Mouse (Mus musculus) erythroblast, embryonic 14.5 days (primary cell): ENCODE data around the gene Xkr7. TPM values are rescaled to one million over a fixed set of nuclear protein-coding genes. Genes with fewer than 3 reads are reported as not detected.

Source experiments
- H3K27me3 ChIP-seq: 2 replicates; pipeline ENCODE4 v1.6.1; 2012; ENCODE audit warnings: inconsistent platforms; ENCODE audit not compliant: control insufficient read depth
- H3K36me3 ChIP-seq: 2 replicates; pipeline ENCODE4 v1.6.1; 2012; ENCODE audit warnings: mild to moderate bottlenecking, inconsistent platforms; ENCODE audit not compliant: control insufficient read depth
- H3K4me1 ChIP-seq: 2 replicates; pipeline ENCODE4 v1.6.1; 2012; ENCODE audit warnings: inconsistent platforms; ENCODE audit not compliant: control insufficient read depth
- H3K4me3 ChIP-seq: replicated peaks from 2 replicates; pipeline ENCODE3; 2012; ENCODE audit warnings: moderate library complexity, mild to moderate bottlenecking, inconsistent platforms
- H3K9me3 ChIP-seq: 2 replicates; pipeline ENCODE4 v1.6.1; 2012; ENCODE audit warnings: low read length, inconsistent platforms, mixed read lengths; ENCODE audit not compliant: control insufficient read depth
- GATA1 ChIP-seq: IDR thresholded peaks from 2 replicates; pipeline ENCODE4 v1.6.1; 2012; ENCODE audit warnings: low read length, inconsistent platforms, mixed read lengths
- TAL1 ChIP-seq: IDR thresholded peaks from 3 replicates; pipeline ENCODE4 v1.6.1; 2012; ENCODE audit warnings: low read length, inconsistent platforms, mixed read lengths
- polyA plus RNA-seq: library from polyadenylated mRNA; stranded (reverse); fragments of >175 nt; gene quantifications from 2 replicates; pipeline ENCODE4 v1.2.3, GENCODE M21; 2012

Xkr7 gene
- polyA plus RNA-seq, 1 experiment: not detected

DNA sequence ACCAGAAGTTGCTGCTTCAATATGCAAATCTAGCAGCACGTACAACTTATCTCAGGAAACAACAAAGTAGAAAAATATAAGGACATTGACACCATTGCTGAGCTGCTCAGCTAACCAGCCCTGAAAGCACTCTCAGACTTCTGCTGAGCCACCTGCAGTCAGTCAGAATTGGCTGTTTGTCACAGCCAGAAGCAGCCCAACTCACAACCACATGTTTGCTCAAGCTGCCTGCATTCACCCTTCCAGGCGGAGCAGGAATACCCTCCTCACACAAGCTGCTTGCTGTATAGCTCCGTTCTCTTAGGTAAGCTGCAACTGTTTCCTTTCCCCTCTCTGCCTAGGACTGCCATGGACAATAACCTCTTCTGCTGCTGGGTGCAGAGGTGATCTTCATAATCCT lies 31.7 kb downstream of the Xkr7 start:
- Histone ChIP-seq H3K4me1 (no peaks in the 10 kb centered on the region), H3K27me3 (peaks cover 3% of the 10 kb centered on the region; the same call in 1 of the 2 replicates), H3K4me3 (no peak overlapping the region), H3K9me3 (no peaks in the 10 kb centered on the region), H3K36me3 (no peaks in the 10 kb centered on the region)
- TF ChIP-seq TAL1 (no peak), GATA1 (no peak)

DNA sequence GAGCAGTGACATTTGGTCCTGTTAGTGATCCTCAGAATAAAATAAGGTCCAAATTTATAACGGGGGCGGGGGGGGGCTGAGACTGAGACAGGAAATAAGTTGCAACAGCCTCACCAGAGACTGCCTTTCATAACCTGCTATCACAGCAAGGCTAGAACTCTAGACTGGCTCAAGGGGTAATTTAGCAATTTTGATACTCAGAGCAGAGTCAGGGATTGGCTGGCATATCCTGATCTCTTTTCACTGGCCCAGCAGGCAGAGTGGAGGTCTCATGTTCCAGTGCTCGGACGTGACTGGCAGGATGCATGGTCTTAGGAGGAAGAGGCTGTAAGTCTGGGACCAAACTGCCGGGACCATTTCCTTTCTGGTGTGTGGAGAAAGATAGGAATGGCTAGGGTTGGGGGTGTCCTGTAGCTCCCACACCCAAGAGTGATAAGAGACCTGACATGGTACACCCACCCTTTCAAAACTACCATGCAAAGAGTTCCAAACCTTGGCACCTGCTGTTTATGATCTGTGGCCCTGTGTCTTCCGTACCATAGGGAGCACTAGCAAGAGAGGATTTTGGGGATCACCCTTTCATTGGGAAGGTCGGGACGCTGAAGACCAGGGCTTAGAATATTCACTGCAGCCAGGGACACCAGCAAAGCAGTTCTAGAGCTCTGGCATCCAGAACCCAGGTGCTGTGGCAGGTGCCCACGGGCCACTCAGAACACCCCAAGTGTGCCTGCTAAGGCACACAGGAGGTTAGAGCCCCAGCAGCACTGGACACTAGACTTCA lies 32.7 kb downstream of the Xkr7 start:
- H3K4me3 ChIP-seq: no peak overlapping the region
- TF ChIP-seq TAL1 (no peak), GATA1 (no peak)
- H3K9me3 ChIP-seq: no peaks in the 10 kb centered on the region
- H3K27me3 ChIP-seq: peaks cover 3% of the 10 kb centered on the region; the same call in 1 of the 2 replicates
- no peaks in the 10 kb centered on the region for H3K36me3 ChIP-seq
- H3K4me1 ChIP-seq: no peaks in the 10 kb centered on the region

DNA sequence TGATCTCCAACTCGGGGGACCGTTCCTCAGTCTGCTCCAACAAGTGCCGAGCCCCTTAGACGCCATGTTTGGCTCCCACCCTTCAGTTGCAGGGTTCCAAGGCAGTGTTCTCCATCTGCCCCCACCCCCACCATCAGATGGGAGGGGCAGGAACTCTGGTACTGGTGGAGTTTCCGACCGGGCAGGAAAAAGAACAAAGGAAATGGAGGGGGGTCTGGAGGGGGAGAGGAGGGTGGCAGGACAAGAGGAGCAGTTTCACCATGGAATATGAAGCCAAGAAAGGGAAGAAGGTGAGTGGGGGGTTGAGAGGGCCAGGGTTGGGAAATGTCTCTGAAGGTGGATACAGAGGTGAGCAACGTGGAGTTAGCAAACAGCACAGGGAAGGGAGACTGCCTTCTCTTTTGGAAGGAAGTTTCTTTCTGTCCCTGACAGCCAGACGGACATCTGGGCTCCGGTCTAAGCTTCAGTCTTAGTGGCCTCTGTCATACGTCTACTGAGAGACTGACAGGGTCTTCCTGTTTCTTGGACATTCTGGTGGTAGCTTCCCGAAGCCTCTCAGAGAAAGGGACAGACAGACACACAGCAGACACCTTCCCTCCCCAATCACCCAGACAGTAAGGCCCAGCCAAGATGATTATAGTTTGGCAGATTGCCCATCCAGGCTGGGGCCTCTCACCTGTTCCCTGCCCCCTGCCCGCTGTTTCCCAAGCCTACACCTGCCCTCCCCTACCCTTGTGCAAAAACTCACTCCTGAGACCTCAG lies 34.3 kb downstream of the Xkr7 start, which contains the start of gene Ccm2l:
Gene Ccm2l (plus strand): TSS at position 209 of the 762 bp plus-strand sequence.
- Histone ChIP-seq H3K9me3 (no peaks in the 10 kb centered on the region), H3K27me3 (peaks cover 10% of the 10 kb centered on the region)

DNA sequence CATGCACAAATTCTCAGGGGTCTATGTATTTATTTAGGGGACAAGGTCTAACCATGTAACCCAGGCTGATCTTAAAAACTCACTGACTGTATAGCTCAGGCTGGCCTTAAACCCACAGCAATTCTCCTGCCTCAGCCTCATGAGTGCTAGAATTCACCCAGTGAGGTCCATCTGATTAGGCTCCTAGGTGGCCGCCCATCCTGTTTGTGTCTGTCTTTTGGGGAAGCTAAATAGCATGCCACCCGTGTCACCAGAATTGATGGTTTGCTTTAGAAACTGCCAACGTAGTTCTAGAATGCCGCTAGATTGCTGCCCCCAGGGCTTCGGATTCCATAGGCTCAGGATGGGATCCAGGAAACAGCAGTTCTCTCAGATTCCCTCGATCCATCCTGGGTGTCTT lies 35.3 kb downstream of the Xkr7 start:
- Histone ChIP-seq H3K9me3 (no peaks in the 10 kb centered on the region), H3K4me1 (no peaks in the 10 kb centered on the region), H3K4me3 (no peak overlapping the region), H3K36me3 (no peaks in the 10 kb centered on the region), H3K27me3 (peaks cover 20% of the 10 kb centered on the region)
- TF ChIP-seq GATA1: no peak
- TF ChIP-seq TAL1: no peak

More for the DNA sequence above, 34.3 kb downstream of the Xkr7 start, which contains the start of gene Ccm2l:
- TF ChIP-seq TAL1: no peak
- TF ChIP-seq GATA1: no peak
- Histone ChIP-seq H3K36me3 (no peaks in the 10 kb centered on the region), H3K4me1 (no peaks in the 10 kb centered on the region), H3K4me3 (no peak within 1 kb of the TSS)

DNA sequence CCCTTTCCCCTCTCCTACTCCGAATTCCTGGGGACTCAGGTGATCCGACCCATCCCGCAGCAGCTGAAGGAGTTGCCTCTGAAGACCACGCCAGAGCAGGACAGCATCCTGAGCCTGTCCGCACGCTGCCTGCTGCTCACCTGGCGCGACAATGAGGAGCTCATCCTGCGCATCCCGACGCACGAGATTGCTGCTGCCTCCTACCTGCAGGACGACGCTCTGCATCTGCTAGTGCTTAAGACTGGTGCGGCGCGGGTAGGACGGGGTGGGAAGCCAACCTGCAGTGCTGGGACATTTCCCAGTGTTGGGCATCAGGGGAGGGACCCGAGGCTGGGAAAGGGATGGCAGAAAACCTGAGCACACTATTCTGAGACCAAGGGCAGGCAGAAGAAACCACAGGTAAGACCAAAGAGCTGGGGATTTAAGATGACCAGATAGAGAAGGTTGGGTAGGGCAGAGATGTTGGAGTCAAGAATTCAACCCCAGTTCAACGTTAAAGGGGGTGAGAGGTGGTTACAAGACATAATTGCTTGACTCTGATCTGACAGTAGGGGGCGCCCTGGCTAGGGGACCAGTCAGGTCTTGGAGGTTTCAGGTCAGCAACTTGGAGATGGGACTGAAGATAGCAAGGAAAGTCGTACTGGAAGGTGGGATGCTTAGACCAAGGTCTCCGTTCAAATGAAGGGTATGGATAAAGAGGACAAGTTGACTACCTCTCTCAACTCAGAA lies 39.3 kb downstream of the Xkr7 start:
- Histone ChIP-seq H3K4me1 (no peaks in the 10 kb centered on the region), H3K4me3 (no peak overlapping the region), H3K27me3 (peaks cover 23% of the 10 kb centered on the region), H3K36me3 (no peaks in the 10 kb centered on the region), H3K9me3 (no peaks in the 10 kb centered on the region)
- no peak for TF ChIP-seq TAL1
- TF ChIP-seq GATA1: no peak

DNA sequence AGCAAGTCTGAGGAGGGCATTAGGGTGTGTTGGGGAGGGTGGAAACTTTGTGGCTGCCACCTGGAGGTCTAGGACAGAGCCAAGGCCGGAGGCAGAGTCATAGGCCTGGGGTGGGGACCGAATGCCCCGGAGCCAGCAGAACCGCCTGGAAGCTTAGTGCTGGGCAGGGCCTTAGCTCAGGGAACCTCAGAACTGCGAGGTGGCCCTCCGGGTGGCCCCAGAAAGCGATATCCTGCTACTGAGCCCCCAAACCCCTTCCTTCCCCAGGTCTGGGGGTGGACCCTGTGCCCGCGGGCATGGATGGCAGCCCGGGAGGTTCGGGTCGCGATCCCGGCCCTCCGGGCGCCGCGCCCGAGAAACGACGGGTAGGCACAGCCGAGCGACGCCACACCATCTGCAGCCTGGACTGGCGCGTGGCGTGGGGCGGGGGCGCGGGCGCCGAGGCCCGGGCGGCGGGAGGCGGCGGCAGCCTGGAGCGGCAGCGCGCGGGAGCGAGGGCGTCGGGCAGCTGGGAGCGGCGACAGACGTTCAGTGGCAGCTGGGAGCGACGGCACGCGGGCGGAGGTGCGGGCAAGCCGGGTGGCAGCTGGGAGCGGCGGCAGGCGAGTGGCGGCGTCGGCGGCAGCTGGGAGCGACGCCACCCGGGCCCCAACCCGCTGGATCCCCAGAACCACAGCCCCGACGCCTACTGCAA lies 40.0 kb downstream of the Xkr7 start:
- TF ChIP-seq TAL1: no peak
- no peak for TF ChIP-seq GATA1
- Histone ChIP-seq H3K4me3 (no peak overlapping the region), H3K27me3 (peaks cover 23% of the 10 kb centered on the region)

DNA sequence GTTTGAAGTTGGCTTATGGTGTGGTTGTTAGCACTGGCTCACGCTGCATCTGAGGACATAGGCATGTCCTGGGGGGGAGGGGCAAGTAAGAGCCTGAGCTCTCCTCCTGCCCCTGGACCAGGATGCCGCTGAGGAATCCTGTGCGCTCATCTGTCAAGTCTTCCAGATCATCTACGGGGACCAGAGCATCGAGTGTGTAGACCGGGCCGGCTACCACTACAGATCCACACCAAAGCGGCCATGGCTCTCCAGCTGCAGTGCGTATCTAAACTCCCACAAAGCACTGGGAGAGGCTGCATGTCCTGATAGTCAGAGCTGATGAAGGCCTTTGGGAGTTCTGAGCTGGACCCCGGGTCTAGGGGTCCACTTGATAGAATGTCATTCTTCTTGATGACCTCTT lies 43.0 kb downstream of the Xkr7 start:
- H3K27me3 ChIP-seq: peaks cover 20% of the 10 kb centered on the region

More for the DNA sequence above, 40.0 kb downstream of the Xkr7 start:
- no peaks in the 10 kb centered on the region for H3K9me3 ChIP-seq
- no peaks in the 10 kb centered on the region for H3K36me3 ChIP-seq
- no peaks in the 10 kb centered on the region for H3K4me1 ChIP-seq

DNA sequence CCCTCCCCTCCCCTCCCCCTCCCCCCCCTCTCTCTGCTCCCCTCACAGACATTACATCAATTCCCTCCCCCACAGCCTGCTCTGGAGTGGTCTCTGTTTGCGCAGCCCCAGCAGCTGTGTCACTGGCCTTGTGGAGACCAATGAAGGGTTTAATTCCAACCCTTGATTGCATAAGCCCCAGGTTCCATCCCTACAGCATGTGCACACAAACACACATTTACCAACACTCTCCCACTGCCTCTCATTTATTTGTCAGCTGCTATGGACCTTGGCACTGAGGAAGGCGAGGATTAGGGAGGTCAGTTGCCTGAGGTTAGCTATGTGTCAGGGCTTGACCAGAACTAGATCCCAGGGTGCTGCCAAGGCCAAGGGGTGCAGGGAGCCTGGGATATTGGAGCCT lies 44.3 kb downstream of the Xkr7 start:
- Histone ChIP-seq H3K36me3 (no peaks in the 10 kb centered on the region), H3K4me3 (no peak overlapping the region), H3K9me3 (no peaks in the 10 kb centered on the region), H3K27me3 (peaks cover 14% of the 10 kb centered on the region), H3K4me1 (no peaks in the 10 kb centered on the region)
- no peak for TF ChIP-seq TAL1
- no peak for TF ChIP-seq GATA1

More for the DNA sequence above, 43.0 kb downstream of the Xkr7 start:
- no peak overlapping the region for H3K4me3 ChIP-seq
- no peaks in the 10 kb centered on the region for H3K9me3 ChIP-seq
- no peaks in the 10 kb centered on the region for H3K36me3 ChIP-seq
- no peaks in the 10 kb centered on the region for H3K4me1 ChIP-seq
- TF ChIP-seq GATA1: no peak
